Mouse (Mus musculus): ENCODE measurements around the gene Numa1. TPM values are rescaled to one million over a fixed set of nuclear protein-coding genes. Genes with fewer than 3 reads are reported as not detected.

The Numa1 gene
- polyA plus RNA-seq (2017; shearing (Covaris generic)), result 131 TPM

GRCm38 (mm10) chr7:101933751-101934240 lies at the start of gene Numa1, which contains the start of gene Lrrc51:
Numa1 (plus strand) TSS chr7:101934111.
Lrrc51 (minus strand) TSS chr7:101933895.

GRCm38 (mm10) chr7:101905561-101906286 lies 28.2 kb upstream of the Numa1 start, which contains the start of gene Lamtor1:
Lamtor1 (plus strand) TSS chr7:101905904.

GRCm38 (mm10) chr7:101906287-101906681 lies 27.6 kb upstream of the Numa1 start, which contains the start of gene Tomt:
Tomt (minus strand) TSS chr7:101906359.

GRCm38 (mm10) chr7:102018590-102018989 lies 84.7 kb downstream of the Numa1 start, which contains the start of gene Il18bp:
Il18bp (minus strand) TSS chr7:102018690.

Other genes starting within 250 kb of the Numa1 start
- not detected for gene Phox2a, start 115.8 kb upstream of the Numa1 start, polyA plus RNA-seq (2017; shearing (Covaris generic))
- gene Inppl1, start 95.9 kb upstream of the Numa1 start, polyA plus RNA-seq (2017; shearing (Covaris generic)), result 8.5 TPM
- gene Folr2, start 76.9 kb upstream of the Numa1 start, polyA plus RNA-seq (2017; shearing (Covaris generic)), result not detected
- gene Anapc15, start 70.4 kb upstream of the Numa1 start, polyA plus RNA-seq (2017; shearing (Covaris generic)), result 24.8 TPM
- not detected for gene Folr1, start 63.3 kb upstream of the Numa1 start, polyA plus RNA-seq (2017; shearing (Covaris generic))
- 74.6 TPM for gene Lamtor1, start 28.2 kb upstream of the Numa1 start, polyA plus RNA-seq (2017; shearing (Covaris generic))
- gene Tomt, start 27.8 kb upstream of the Numa1 start, polyA plus RNA-seq (2017; shearing (Covaris generic)), result not detected
- gene Lrrc51, start 216 bp upstream of the Numa1 start, polyA plus RNA-seq (2017; shearing (Covaris generic)), result 3.7 TPM
- gene Il18bp, start 84.6 kb downstream of the Numa1 start, polyA plus RNA-seq (2017; shearing (Covaris generic)), result 4.4 TPM
- gene Rnf121, start 131.4 kb downstream of the Numa1 start, polyA plus RNA-seq (2017; shearing (Covaris generic)), result 18.6 TPM
- gene Xndc1, start 131.4 kb downstream of the Numa1 start, polyA plus RNA-seq (2017; shearing (Covaris generic)), result 24.6 TPM
- 0.27 TPM for gene Xntrpc, start 131.6 kb downstream of the Numa1 start, polyA plus RNA-seq (2017; shearing (Covaris generic))
- 0.20 TPM for gene Trpc2, start 149.0 kb downstream of the Numa1 start, polyA plus RNA-seq (2017; shearing (Covaris generic))
- gene Art1, start 167.6 kb downstream of the Numa1 start, polyA plus RNA-seq (2017; shearing (Covaris generic)), result 0.32 TPM
- 1.0 TPM for gene Art5, start 175.4 kb downstream of the Numa1 start, polyA plus RNA-seq (2017; shearing (Covaris generic))
- gene Chrna10, start 182.7 kb downstream of the Numa1 start, polyA plus RNA-seq (2017; shearing (Covaris generic)), result not detected